Mouse (Mus musculus): Measurements from ENCODE around the gene Gtf2ird1.

Gtf2ird1 gene

GRCm38 (mm10) chr5:134475006-134475605 lies 18.6 kb upstream of the Gtf2ird1 start:
- no peak for DNase-seq (ENCODE audit: low read depth, low spot score)

DNA sequence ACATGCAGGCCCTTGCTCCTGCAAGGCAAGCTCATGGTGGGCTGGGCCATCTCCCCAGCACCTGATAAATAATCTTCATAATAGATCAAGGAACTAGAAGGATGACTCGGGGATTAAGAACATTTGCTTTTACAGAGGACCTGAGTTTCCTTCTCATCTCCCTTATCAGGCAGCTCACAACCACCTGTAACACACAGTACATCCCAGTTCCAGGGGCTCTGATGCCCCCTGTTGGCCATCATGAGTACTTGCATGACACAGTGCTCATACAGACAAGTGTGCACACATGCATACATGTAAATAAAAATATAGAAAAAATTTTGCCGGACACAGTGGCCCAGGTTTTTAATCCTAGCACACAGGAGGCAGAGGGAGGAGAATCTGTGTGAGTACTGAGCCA lies 17.4 kb upstream of the Gtf2ird1 start:
- peak; percentile 68 for DNase-seq (ENCODE audit: low read depth, low spot score)

DNA sequence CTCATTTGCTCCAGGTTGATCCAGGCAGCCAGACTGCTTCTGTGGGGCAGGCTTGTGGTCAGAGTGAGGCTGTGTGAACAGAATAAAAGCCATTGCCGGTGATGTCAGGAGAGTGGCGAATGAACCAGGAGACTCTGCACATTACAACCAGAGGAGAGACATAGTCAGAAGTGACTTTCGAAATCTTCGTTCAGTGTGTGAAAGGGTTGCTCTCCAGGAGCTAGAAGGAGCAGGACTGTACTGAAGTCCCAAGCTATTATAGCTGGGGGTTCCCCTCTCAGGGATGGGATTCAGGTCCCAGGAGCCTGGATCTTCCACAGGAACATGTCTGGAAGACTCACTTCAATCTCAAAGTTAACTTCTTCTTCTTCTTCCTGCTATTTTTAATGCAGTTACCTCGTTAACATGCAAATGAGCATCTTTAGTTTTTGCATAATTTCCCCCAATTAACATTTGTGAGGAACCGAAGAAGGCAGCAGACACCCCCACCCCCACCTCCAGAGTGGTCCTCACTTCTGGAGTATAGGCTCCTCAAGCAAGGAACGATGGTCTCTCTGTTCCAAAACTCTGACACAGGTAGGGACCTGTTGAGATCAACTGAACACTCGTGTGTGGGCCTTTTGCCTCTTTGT lies 14.1 kb upstream of the Gtf2ird1 start:
- no peak for DNase-seq (ENCODE audit: low read depth, low spot score)

DNA sequence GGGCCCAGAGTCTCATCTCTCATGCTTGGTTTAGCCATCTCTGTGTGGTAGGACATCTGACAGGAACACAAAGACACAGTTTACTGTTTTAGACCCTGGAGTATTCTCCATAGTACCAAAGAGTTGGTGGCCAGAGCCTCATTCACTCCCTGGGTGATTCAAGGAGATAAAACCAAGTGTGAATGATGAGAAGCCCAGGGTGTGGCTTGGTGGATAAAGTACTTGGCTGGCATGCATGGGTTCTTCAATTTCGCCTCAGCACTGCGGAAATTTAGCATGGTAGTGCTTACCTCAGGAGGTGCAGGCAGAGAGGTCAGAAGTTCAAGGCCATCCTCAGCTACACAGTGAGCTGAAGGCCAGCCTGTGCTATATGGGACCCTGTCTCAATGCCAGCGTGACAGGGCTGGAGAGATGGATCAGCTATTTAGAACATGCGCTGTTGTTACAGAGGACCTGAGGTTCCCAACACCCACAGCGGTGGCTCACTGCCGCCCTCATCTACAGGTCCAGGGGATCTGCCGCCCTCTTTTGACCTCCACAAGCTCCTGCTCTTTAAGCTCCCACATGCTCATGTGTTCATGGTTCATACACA lies 13.1 kb upstream of the Gtf2ird1 start:
- DNase-seq (ENCODE audit: low read depth, low spot score) = no peak

GRCm38 (mm10) chr5:134468158-134468765 lies 11.7 kb upstream of the Gtf2ird1 start:
- DNase-seq (ENCODE audit: low read depth, low spot score) = no peak

DNA sequence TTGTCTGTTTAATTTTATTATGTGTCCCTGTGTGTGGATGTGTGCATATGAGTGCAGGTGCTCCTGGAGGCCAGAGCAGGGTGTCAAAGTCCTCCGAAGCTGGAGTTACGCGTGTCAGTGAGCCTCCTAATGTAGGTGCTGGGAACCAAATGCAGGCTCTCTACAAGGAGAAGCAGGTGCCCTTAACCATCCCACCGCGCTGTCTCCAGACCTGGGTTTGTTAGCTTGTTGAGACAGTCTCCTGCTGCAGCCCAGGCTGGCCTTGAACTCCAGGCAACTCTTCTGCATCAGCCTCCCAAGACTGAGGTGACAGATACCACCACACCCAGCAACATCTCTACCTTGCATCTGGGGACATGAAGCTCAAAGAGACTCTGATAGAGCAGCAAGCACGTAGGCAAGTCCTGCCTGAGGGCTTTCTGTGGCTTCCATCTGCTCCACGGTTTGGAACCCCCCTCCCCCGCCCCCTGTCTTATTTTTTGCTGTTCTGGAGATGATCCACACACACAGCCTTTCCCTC lies 10.6 kb upstream of the Gtf2ird1 start:
- no peak for DNase-seq (ENCODE audit: low read depth, low spot score)

- DNase-seq (ENCODE audit: low read depth, low spot score) = no peak
Measured at GRCm38 (mm10) chr5:134466296-134467029, 9.9 kb upstream of the Gtf2ird1 start.

DNA sequence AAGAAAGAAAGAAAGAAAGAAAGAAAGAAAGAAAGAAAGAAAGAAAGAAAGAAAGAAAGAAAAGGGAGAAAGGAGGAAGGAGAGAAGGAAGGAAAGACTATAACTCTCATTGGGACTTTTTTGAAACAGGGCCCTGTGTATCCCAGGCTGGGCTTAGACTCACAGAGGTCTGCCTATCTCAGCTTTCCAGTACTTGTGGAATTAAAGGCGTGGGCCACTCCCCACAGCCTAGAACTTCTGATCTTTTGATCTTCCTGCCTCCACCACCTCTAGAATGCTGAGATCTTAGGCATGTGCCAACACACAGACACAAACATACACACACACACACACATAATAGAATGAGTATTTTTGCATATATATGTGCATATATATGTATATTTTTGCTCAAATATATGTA lies 8.7 kb upstream of the Gtf2ird1 start:
- DNase-seq (ENCODE audit: low read depth, low spot score) = no peak

DNA sequence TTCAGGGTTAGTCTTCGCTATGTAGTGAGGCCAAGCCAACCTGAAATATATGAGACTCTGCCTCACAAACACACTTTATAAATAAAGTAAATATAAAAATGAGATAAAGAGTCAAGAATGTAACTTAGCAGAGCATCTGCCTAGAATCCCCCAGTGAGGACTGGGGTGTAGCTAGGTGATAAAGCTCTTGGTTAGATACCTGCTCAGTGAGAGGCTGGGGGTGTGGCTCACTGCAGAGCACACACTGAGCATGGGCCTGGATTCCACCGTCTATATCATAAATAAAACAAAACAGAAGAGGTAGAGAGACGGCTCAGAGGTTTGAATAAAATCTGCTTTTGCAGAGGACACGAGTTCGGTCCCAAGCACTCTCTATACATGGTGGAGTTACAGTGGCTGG lies 7.7 kb upstream of the Gtf2ird1 start:
- DNase-seq (ENCODE audit: low read depth, low spot score) = no peak

- DNase-seq (ENCODE audit: low read depth, low spot score) = no peak
Measured at GRCm38 (mm10) chr5:134462731-134463130, 6.2 kb upstream of the Gtf2ird1 start.

DNA sequence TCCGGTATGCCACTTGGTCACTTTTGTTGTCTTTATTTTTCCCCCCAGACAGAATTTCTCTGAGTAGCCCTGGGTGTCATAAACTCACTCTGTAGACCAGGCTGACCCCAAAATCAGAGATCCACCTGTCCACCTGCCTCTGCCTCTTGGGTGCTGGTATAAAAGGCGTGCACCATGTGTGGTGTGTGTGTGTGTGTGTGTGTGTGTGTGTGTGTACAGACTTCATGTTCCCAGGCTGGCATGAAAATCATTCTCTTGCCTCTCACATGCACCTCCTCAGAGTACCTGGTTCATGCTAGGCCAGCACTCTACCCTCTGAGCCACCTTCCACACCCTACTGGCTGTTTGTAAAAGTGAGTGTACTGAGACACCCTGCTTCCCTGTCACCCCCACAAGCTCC lies 5.8 kb upstream of the Gtf2ird1 start:
- DNase-seq (ENCODE audit: low read depth, low spot score) = no peak

DNA sequence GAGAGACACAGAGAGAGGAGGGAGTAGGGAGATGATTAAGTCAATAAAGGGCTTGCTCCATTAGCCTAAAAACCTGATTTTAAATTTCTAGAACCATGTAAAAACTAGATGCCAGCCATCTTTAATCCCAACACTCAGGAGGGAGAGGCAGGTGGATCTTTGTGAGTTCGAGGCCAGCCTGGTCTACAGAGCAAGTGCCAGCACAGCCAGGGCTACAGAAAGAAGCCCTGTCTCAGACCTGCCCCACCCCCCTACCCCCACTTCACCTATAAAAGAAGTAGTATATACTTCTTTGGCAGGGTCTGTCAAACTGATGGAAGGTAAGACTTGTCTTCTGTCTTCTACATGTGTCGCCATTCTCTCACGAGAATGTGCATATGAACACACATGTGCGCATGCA lies 4.0 kb upstream of the Gtf2ird1 start:
- no peak for DNase-seq (ENCODE audit: low read depth, low spot score)

DNA sequence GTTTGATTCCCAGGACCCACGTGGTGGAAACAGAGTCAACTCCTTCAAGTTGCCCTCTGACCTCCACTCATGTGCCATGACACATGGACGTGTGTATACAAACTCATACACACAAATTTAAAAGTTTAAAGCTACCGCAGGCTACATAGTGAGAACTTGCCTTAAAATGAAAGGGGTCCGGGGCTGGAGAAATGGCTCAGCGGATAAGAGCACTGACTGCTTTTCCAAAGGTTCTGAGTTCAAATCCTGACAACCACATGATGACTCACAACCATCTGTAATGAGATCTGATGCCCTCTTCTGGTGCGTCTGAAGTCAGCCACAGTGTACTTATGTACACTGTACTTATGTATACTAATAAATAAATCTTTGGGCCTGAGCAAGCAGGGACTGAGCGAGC lies 2.6 kb upstream of the Gtf2ird1 start:
- no peak for DNase-seq (ENCODE audit: low read depth, low spot score)

DNA sequence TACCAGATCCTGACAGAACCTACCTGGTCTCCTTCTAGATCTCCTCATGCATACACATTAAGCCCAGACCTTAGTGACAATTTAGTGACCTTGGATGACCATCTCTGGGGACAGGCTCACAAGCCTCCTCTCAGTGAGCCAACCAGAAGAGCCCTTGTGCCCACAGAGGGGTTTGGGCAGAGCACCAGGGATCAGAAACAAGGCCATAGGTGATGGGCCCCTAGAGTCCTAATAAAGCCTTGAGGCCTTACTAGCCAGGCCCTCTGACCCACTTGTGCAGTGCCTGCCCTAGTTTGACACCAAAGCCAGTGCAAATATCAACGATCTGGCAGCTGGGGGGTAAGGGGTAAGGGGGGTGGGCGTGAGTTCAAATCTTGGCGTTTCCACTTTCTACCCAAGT lies 1.9 kb upstream of the Gtf2ird1 start:
- DNase-seq (ENCODE audit: low read depth, low spot score) = no peak

DNA sequence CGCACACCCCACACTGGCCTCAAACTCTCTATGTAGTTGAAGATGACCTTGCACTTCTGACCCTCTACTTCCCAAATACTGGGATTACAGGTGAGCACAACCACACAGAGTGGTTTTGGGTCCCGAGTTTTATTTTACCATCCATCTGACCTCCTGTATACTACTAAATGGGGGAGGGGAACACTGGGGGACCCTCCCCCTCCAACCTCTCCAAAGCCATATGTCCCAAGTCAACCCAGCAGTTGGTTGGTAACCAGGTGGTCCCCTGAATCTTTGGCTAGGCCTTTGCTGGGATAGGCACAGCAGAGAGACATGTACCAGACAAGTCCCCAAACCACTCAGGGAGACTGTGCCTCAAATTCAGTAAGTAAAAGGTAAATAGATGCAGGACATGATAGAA lies 855 bp upstream of the Gtf2ird1 start:
- no peak for DNase-seq (ENCODE audit: low read depth, low spot score)

GRCm38 (mm10) chr5:134455914-134456423 lies 547 bp downstream of the Gtf2ird1 start:
- peak; percentile 85 for DNase-seq (ENCODE audit: low read depth, low spot score)

GRCm38 (mm10) chr5:134455186-134455895 lies 1.2 kb downstream of the Gtf2ird1 start:
- peak; percentile 76 for DNase-seq (ENCODE audit: low read depth, low spot score)

- no peak for DNase-seq (ENCODE audit: low read depth, low spot score)
Measured at GRCm38 (mm10) chr5:134454421-134454820, 2.1 kb downstream of the Gtf2ird1 start.

- no peak for DNase-seq (ENCODE audit: low read depth, low spot score)
Measured at GRCm38 (mm10) chr5:134453577-134453976, 2.9 kb downstream of the Gtf2ird1 start.

GRCm38 (mm10) chr5:134446755-134447154 lies 9.8 kb downstream of the Gtf2ird1 start:
- DNase-seq (ENCODE audit: low read depth, low spot score) = peak; percentile 74

- DNase-seq (ENCODE audit: low read depth, low spot score) = peak; percentile 64
Measured at GRCm38 (mm10) chr5:134445895-134446294, 10.6 kb downstream of the Gtf2ird1 start.

Measured in R1 (cell line).